Mouse (Mus musculus) hindbrain, embryonic 14.5 days (tissue): ENCODE measurements around the gene Rflna. TPM values are rescaled to one million over a fixed set of nuclear protein-coding genes. Genes with fewer than 3 reads are reported as not detected.

Experiments
- ATAC-seq: fragments of 200-750 bp; cut with Nextera tagmentation; 2 replicates; pipeline ENCODE4 v1.8.0; 2017; ENCODE audit warnings: moderate number of reproducible peaks, mild to moderate bottlenecking, moderate TSS enrichment, moderate library complexity; ENCODE audit not compliant: low FRiP score
- DNase-seq: peaks from one replicate; pipeline ENCODE4 v3.0.0-alpha.2; 2015; ENCODE audit warnings: low spot score
- H3K27ac ChIP-seq: fragments of 300-500 bp; sonication (generic); 2 replicates; pipeline ENCODE4 v1.5.1; 2014; ENCODE audit warnings: mild to moderate bottlenecking, moderate library complexity
- H3K27me3 ChIP-seq: fragments of 300-500 bp; sonication (generic); 2 replicates; pipeline ENCODE4 v1.6.1; 2014; ENCODE audit warnings: mild to moderate bottlenecking, low read length, mixed read lengths; ENCODE audit not compliant: control insufficient read depth, insufficient read depth
- H3K36me3 ChIP-seq: fragments of 300-500 bp; sonication (generic); replicated peaks from 2 replicates; pipeline ENCODE4 v1.6.1; 2014; ENCODE audit not compliant: control insufficient read depth, insufficient read depth
- H3K4me1 ChIP-seq: fragments of 300-500 bp; sonication (generic); replicated peaks from 2 replicates; pipeline ENCODE4 v1.6.1; 2014; ENCODE audit warnings: antibody characterized with exemption, low read length, mixed read lengths; ENCODE audit not compliant: control insufficient read depth, insufficient read depth
- H3K4me2 ChIP-seq: fragments of 300-500 bp; sonication (generic); replicated peaks from 2 replicates; pipeline ENCODE4 v1.6.1; 2014; ENCODE audit warnings: mild to moderate bottlenecking, moderate library complexity
- H3K4me3 ChIP-seq: fragments of 300-500 bp; sonication (generic); replicated peaks from 2 replicates; pipeline ENCODE4 v1.5.1; 2014; ENCODE audit warnings: mild to moderate bottlenecking, low read length
- H3K9ac ChIP-seq: fragments of 300-500 bp; sonication (generic); 2 replicates; pipeline ENCODE4 v1.6.1; 2014
- H3K9me3 ChIP-seq: fragments of 300-500 bp; sonication (generic); 2 replicates; pipeline ENCODE4 v1.6.1; 2016; ENCODE audit warnings: low read length; ENCODE audit not compliant: control insufficient read depth
- WGBS: fragments of 180-500 bp; shearing (Covaris S2); extraction: QIAGEN DNeasy Blood & Tissue Kit; methylation state at CpG from one replicate; pipeline ENCODE4 v1.1.7; 2014; 5-methylcytosine and 5-hydroxymethylcytosine counted together
- polyA plus RNA-seq: library from polyadenylated mRNA; unstranded; fragments of >200 nt; fragmentation: Nextera tagmentation; extraction: Ambion mirVana; gene quantifications from 2 replicates; pipeline ENCODE4 v1.2.1, GENCODE M21; 2014

Rflna gene
- polyA plus RNA-seq, 1 experiment from 2014 or later = 6.4 TPM

DNA sequence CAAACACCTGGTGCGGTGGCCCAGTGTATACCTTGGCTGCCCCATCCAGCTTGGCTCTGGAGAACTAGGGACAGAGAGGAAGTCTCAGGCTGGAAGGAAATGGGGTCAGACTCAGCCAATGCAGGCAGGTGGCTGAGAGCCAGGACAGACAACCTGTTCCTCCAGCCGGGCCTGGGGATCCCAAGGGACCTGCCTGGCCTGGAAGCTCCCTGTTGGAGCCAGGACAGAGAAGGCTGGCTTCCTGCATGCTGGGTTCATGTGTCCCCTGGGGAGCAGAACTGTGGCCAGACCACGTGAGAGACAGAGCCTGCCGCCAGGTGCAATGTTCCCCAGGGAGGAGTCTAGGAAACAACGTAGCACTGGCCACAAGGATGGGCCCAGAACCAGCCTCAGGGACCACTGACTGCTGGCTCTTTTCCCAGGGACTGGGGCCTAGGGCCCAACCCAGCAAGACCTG is 37.1 kb downstream of the Rflna start:
- H3K4me2 ChIP-seq = no peak overlapping the region
- H3K36me3 ChIP-seq = peaks cover 66% of the 10 kb centered on the region
- no peak overlapping the region for H3K4me3 ChIP-seq
- DNase-seq (no peak), ATAC-seq (no peak)
- WGBS = 52% methylated on average over 5 of the region's 5 CpGs
- H3K9ac ChIP-seq = no peak overlapping the region
- H3K27me3 ChIP-seq = no peaks in the 10 kb centered on the region
- H3K4me1 ChIP-seq = no peaks in the 10 kb centered on the region
- no peaks in the 10 kb centered on the region for H3K9me3 ChIP-seq
- H3K27ac ChIP-seq = no peak overlapping the region

DNA sequence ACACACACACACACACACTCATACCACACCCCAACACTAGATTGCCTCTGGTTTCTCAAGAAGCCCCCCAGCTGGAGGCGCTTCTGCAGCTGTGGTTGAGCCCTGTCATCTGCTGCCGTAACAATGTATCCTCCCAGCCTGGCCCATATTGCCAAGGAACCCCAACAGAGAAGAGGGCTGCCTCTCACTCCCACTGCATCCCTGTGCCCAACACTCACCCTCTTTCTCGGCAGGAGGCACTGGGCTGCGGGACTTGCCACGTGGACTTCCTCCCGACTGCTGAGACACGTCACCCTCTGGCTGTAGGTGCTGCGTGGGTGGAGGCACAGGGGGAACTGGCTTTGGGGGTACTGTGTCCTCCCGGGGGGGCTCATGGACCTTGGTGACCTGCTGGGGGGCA is 38.6 kb downstream of the Rflna start:
- peaks cover 57% of the 10 kb centered on the region for H3K36me3 ChIP-seq
- WGBS = 81% methylated on average over 9 of the region's 9 CpGs
- H3K4me1 ChIP-seq = no peaks in the 10 kb centered on the region; the same call in 1 of the 2 replicates

GRCm38 (mm10) chr5:125043448-125043847 is 40.4 kb downstream of the Rflna start:
- DNase-seq (no peak), ATAC-seq (no peak)
- Histone ChIP-seq H3K9ac (no peak overlapping the region), H3K27me3 (no peaks in the 10 kb centered on the region), H3K4me1 (no peaks in the 10 kb centered on the region; the same call in 1 of the 2 replicates), H3K4me2 (no peak overlapping the region), H3K4me3 (no peak overlapping the region), H3K9me3 (no peaks in the 10 kb centered on the region), H3K36me3 (peaks cover 57% of the 10 kb centered on the region), H3K27ac (no peak overlapping the region)
- 71% methylated on average over 6 of the region's 6 CpGs for WGBS

More for the DNA sequence above, 38.6 kb downstream of the Rflna start:
- Histone ChIP-seq H3K4me3 (no peak overlapping the region), H3K9me3 (no peaks in the 10 kb centered on the region), H3K4me2 (no peak overlapping the region), H3K27me3 (no peaks in the 10 kb centered on the region), H3K9ac (no peak overlapping the region), H3K27ac (no peak overlapping the region)
- DNase-seq (no peak), ATAC-seq (no peak)

DNA sequence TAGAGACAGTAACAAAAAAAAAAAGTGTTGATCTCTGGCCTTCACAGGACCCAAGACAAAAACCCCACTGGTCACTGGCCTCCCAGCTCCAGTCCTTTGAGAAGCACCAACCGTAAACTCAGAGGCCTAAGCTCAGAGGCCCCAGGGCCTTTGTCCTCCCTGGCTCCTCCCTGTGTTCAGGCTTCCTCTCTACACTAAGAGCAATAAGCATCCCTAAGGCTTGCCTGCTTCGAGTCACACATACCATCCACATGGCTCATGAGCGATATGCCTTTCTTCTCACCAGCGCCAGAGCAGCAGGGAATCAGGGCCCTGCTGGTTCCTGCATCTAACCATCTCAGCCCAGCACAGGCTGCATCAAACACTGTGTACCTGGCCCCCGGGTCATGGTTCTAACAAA is 42.2 kb downstream of the Rflna start:
- no peaks in the 10 kb centered on the region; the same call in 1 of the 2 replicates for H3K4me1 ChIP-seq

GRCm38 (mm10) chr5:125046436-125046835 is 43.4 kb downstream of the Rflna start:
- H3K9ac ChIP-seq = no peak overlapping the region
- ATAC-seq (no peak), DNase-seq (no peak)
- H3K27me3 ChIP-seq = no peaks in the 10 kb centered on the region
- no peak overlapping the region for H3K27ac ChIP-seq
- no peak overlapping the region for H3K4me3 ChIP-seq
- no peaks in the 10 kb centered on the region for H3K9me3 ChIP-seq
- H3K4me2 ChIP-seq = no peak overlapping the region
- WGBS = 64% methylated on average over 5 of the region's 5 CpGs
- H3K36me3 ChIP-seq = peaks cover 63% of the 10 kb centered on the region
- H3K4me1 ChIP-seq = no peaks in the 10 kb centered on the region; the same call in 1 of the 2 replicates

More for the DNA sequence above, 42.2 kb downstream of the Rflna start:
- no peak overlapping the region for H3K9ac ChIP-seq
- H3K4me3 ChIP-seq = no peak overlapping the region
- WGBS = 20% methylated on average over 5 of the region's 5 CpGs
- no peak overlapping the region for H3K4me2 ChIP-seq
- no peak for DNase-seq
- no peak overlapping the region for H3K27ac ChIP-seq
- H3K36me3 ChIP-seq = peaks cover 57% of the 10 kb centered on the region
- no peaks in the 10 kb centered on the region for H3K9me3 ChIP-seq
- no peak for ATAC-seq
- no peaks in the 10 kb centered on the region for H3K27me3 ChIP-seq

- DNase-seq (no peak), ATAC-seq (no peak)
- Histone ChIP-seq H3K9ac (no peak overlapping the region), H3K36me3 (peaks cover 63% of the 10 kb centered on the region), H3K4me3 (no peak overlapping the region), H3K27ac (no peak overlapping the region), H3K27me3 (no peaks in the 10 kb centered on the region), H3K4me1 (no peaks in the 10 kb centered on the region; the same call in 1 of the 2 replicates), H3K9me3 (no peaks in the 10 kb centered on the region), H3K4me2 (no peak overlapping the region)
- 94% methylated on average over 4 of the region's 4 CpGs for whole genome bisulfite sequencing
Observed at GRCm38 (mm10) chr5:125049481-125049880, 46.5 kb downstream of the Rflna start.

DNA sequence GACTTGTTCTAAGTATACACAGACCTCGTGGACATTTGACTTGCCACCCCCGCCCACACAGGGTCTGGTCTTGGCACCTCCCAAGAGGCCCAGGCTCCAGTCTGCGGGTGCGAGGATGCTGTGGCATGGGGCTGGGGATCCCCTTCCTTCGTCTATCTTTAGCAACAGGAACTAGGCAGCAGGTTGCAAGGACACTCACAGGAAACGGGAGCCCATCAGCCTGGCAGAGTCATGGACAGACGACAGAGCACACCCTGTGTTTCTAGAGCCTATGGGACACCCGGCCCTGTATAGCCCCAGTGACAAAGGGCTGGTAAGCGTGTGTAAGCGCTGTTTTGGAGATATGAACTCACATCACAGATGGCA is 49.2 kb downstream of the Rflna start:
- Histone ChIP-seq H3K36me3 (peaks cover 59% of the 10 kb centered on the region), H3K4me2 (no peak overlapping the region), H3K4me3 (no peak overlapping the region), H3K27me3 (no peaks in the 10 kb centered on the region), H3K9me3 (no peaks in the 10 kb centered on the region), H3K27ac (no peak overlapping the region), H3K4me1 (peaks cover 12% of the 10 kb centered on the region), H3K9ac (no peak overlapping the region)
- WGBS = 78% methylated on average over 10 of the region's 10 CpGs
- no peak for DNase-seq
- ATAC-seq = no peak

DNA sequence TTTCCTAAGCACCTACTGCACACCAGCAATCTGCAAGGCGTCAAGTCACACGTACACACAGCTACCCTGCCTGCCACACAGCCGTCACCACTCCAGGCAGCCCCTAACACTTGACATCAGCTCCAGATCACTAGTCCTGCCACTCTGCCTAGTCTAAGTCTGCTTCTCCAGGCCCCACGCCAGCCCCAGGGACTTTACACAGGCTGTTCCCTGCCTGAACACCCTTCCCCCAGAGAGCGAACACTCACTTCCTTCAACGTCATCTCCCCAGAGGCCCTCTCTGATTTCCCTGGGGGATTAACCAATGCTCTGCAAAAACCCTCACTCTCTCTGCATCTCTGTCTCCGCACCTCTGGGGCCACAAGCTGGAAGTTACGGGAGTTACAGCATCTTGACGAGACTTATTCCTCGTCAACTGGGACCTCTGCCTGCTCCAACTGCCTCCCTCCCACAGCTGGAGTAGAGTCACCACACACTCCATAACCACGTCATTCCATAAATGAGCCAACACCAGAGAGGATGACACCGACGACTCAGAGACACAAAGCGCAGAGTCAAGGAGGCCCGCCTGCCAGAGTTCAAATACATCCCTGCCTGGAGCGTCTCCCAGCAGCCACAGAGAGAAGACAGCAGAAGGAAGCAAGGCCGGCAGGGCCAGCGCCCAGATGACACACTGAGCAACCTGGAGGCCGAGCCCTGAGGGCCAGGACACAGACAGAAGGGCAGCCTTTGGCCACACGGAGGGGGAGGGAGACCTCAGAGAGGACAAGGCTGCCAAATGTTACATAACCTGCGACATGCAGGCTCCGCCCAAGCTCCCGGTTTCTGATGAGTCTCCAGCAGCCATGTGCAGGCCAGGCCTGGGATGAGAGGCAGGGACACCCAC is 49.8 kb downstream of the Rflna start:
- no peak for DNase-seq
- Histone ChIP-seq H3K9ac (no peak overlapping the region), H3K4me3 (no peak overlapping the region), H3K9me3 (no peaks in the 10 kb centered on the region), H3K36me3 (peaks cover 53% of the 10 kb centered on the region), H3K4me1 (peaks cover 18% of the 10 kb centered on the region), H3K27me3 (no peaks in the 10 kb centered on the region), H3K27ac (no peak overlapping the region), H3K4me2 (no peak overlapping the region)
- WGBS = 74% methylated on average over 23 of the region's 23 CpGs
- ATAC-seq = no peak

DNA sequence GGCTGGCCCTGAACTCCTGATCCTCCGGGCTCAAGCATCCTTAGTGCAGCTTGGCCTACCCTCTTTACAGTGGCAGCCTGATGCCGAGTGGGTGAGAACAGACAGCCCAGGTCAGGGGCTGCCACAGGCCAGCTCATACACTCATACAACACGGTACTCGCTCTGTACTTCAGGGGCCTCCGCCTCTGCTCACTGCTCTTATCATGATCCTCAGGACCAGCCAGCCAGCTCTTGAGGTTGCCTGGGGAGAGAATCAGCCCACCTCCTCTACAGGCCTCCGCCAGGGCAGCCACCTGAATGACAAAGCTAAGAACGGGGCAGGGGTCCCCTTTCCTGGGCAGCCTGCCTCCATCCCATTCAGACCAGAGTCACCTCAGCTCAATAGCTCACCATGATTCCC is 50.6 kb downstream of the Rflna start:
- Histone ChIP-seq H3K27me3 (no peaks in the 10 kb centered on the region), H3K4me3 (no peak overlapping the region), H3K9ac (no peak overlapping the region), H3K4me1 (peaks cover 26% of the 10 kb centered on the region), H3K27ac (no peak overlapping the region), H3K36me3 (peaks cover 46% of the 10 kb centered on the region), H3K9me3 (no peaks in the 10 kb centered on the region), H3K4me2 (no peak overlapping the region)
- 84% methylated on average over 7 of the region's 7 CpGs for WGBS
- ATAC-seq (no peak), DNase-seq (no peak)
